Mouse (Mus musculus) limb, embryonic 12.5 days (tissue): Measurements from ENCODE around the gene Plxnc1. TPM values are rescaled to one million over a fixed set of nuclear protein-coding genes. Genes with fewer than 3 reads are reported as not detected.

Experiments
- ATAC-seq: fragments of 200-750 bp; cut with Nextera tagmentation; 2 replicates; pipeline ENCODE4 v1.8.0; 2017; ENCODE audit warnings: low read depth, moderate TSS enrichment; ENCODE audit not compliant: insufficient number of reproducible peaks, insufficient read depth, low FRiP score, low TSS enrichment
- H3K27ac ChIP-seq: fragments of 300-500 bp; sonication (generic); 2 replicates; pipeline ENCODE4 v1.5.1; 2016; ENCODE audit warnings: mild to moderate bottlenecking, moderate library complexity
- H3K27me3 ChIP-seq: fragments of 300-500 bp; sonication (generic); 2 replicates; pipeline ENCODE4 v1.6.1; 2016; ENCODE audit warnings: mild to moderate bottlenecking, moderate library complexity
- H3K36me3 ChIP-seq: fragments of 300-500 bp; sonication (generic); 2 replicates; pipeline ENCODE4 v1.6.1; 2016; ENCODE audit warnings: mild to moderate bottlenecking, moderate library complexity
- H3K4me1 ChIP-seq: fragments of 300-500 bp; sonication (generic); replicated peaks from 2 replicates; pipeline ENCODE4 v1.6.1; 2016
- H3K4me2 ChIP-seq: fragments of 300-500 bp; sonication (generic); 2 replicates; pipeline ENCODE4 v1.6.1; 2016; ENCODE audit warnings: mild to moderate bottlenecking, moderate library complexity
- H3K4me3 ChIP-seq: fragments of 300-500 bp; sonication (generic); replicated peaks from 2 replicates; pipeline ENCODE4 v1.5.1; 2016; ENCODE audit warnings: mild to moderate bottlenecking
- H3K9ac ChIP-seq: fragments of 300-500 bp; sonication (generic); replicated peaks from 2 replicates; pipeline ENCODE4 v1.6.1; 2016; ENCODE audit warnings: mild to moderate bottlenecking, moderate library complexity
- H3K9me3 ChIP-seq: fragments of 300-500 bp; sonication (generic); 2 replicates; pipeline ENCODE4 v1.6.1; 2016; ENCODE audit warnings: mild to moderate bottlenecking, moderate library complexity
- WGBS: fragments of 180-500 bp; shearing (Covaris S2); methylation state at CpG from one replicate; pipeline ENCODE4 v1.1.7; 2016; 5-methylcytosine and 5-hydroxymethylcytosine counted together
- polyA plus RNA-seq: library from polyadenylated mRNA; unstranded; fragments of >200 nt; fragmentation: Nextera tagmentation; extraction: Ambion mirVana; gene quantifications from 2 replicates; pipeline ENCODE4 v1.2.1, GENCODE M21; 2016

Plxnc1 gene
- polyA plus RNA-seq, 1 experiment from 2014 or later: 1.3 TPM

- Histone ChIP-seq H3K27me3 (no peaks in the 10 kb centered on the region), H3K27ac (no peak overlapping the region), H3K4me1 (no peaks in the 10 kb centered on the region), H3K4me3 (no peak overlapping the region), H3K36me3 (no peaks in the 10 kb centered on the region), H3K9ac (no peak overlapping the region), H3K4me2 (no peak overlapping the region), H3K9me3 (no peaks in the 10 kb centered on the region)
- 61% methylated on average over 4 of the region's 4 CpGs for WGBS
- ATAC-seq: no peak
These were observed 30.5 kb upstream of the Plxnc1 start for GRCm38 (mm10) chr10:94975099-94975496.

GRCm38 (mm10) chr10:94974345-94975098 is 29.9 kb upstream of the Plxnc1 start:
- WGBS: 68% methylated on average over 9 of the region's 9 CpGs
- Histone ChIP-seq H3K27me3 (no peaks in the 10 kb centered on the region), H3K27ac (no peak overlapping the region), H3K9ac (no peak overlapping the region), H3K4me2 (no peak overlapping the region), H3K9me3 (no peaks in the 10 kb centered on the region), H3K4me3 (no peak overlapping the region), H3K36me3 (no peaks in the 10 kb centered on the region), H3K4me1 (no peaks in the 10 kb centered on the region)
- no peak for ATAC-seq

- no peaks in the 10 kb centered on the region for H3K4me1 ChIP-seq
- no peak overlapping the region for H3K9ac ChIP-seq
- no peak overlapping the region for H3K4me3 ChIP-seq
- no peak for ATAC-seq
- no peaks in the 10 kb centered on the region for H3K36me3 ChIP-seq
- WGBS: 86% methylated on average over 3 of the region's 3 CpGs
- no peak overlapping the region for H3K27ac ChIP-seq
- no peaks in the 10 kb centered on the region for H3K27me3 ChIP-seq
- H3K4me2 ChIP-seq: no peak overlapping the region
- H3K9me3 ChIP-seq: no peaks in the 10 kb centered on the region
These were observed 27.1 kb upstream of the Plxnc1 start for GRCm38 (mm10) chr10:94971625-94972161.

- WGBS: 77% methylated on average over 6 of the region's 6 CpGs
- Histone ChIP-seq H3K27me3 (no peaks in the 10 kb centered on the region), H3K4me2 (no peak overlapping the region), H3K9ac (no peak overlapping the region), H3K9me3 (no peaks in the 10 kb centered on the region), H3K4me1 (no peaks in the 10 kb centered on the region), H3K36me3 (no peaks in the 10 kb centered on the region), H3K27ac (no peak overlapping the region), H3K4me3 (no peak overlapping the region)
- no peak for ATAC-seq
These were observed 25.6 kb upstream of the Plxnc1 start for GRCm38 (mm10) chr10:94970221-94970620.

GRCm38 (mm10) chr10:94967468-94967867 is 22.8 kb upstream of the Plxnc1 start:
- no peak overlapping the region for H3K27ac ChIP-seq
- peaks cover 6% of the 10 kb centered on the region; the same call in 1 of the 2 replicates for H3K9me3 ChIP-seq
- H3K4me2 ChIP-seq: no peak overlapping the region
- H3K4me1 ChIP-seq: no peaks in the 10 kb centered on the region
- no peak overlapping the region for H3K9ac ChIP-seq
- H3K4me3 ChIP-seq: no peak overlapping the region
- H3K27me3 ChIP-seq: no peaks in the 10 kb centered on the region
- no peaks in the 10 kb centered on the region for H3K36me3 ChIP-seq
- no peak for ATAC-seq
- WGBS: 82% methylated on average over 7 of the region's 7 CpGs

- Histone ChIP-seq H3K4me2 (no peak overlapping the region), H3K27me3 (no peaks in the 10 kb centered on the region), H3K4me1 (no peaks in the 10 kb centered on the region), H3K9ac (no peak overlapping the region), H3K9me3 (peaks cover 6% of the 10 kb centered on the region; the same call in 1 of the 2 replicates), H3K4me3 (no peak overlapping the region), H3K27ac (no peak overlapping the region), H3K36me3 (no peaks in the 10 kb centered on the region)
- 94% methylated on average over 7 of the region's 7 CpGs for WGBS
- no peak for ATAC-seq
These were observed 22.2 kb upstream of the Plxnc1 start for GRCm38 (mm10) chr10:94966789-94967188.

- Histone ChIP-seq H3K4me1 (no peaks in the 10 kb centered on the region), H3K27me3 (no peaks in the 10 kb centered on the region), H3K27ac (no peak overlapping the region), H3K9me3 (peaks cover 6% of the 10 kb centered on the region; the same call in 1 of the 2 replicates), H3K4me2 (no peak overlapping the region), H3K36me3 (no peaks in the 10 kb centered on the region), H3K9ac (no peak overlapping the region), H3K4me3 (no peak overlapping the region)
- WGBS: 88% methylated on average over 3 of the region's 3 CpGs
- ATAC-seq: no peak
These were observed 20.5 kb upstream of the Plxnc1 start for GRCm38 (mm10) chr10:94965093-94965492.

GRCm38 (mm10) chr10:94962005-94962404 is 17.4 kb upstream of the Plxnc1 start:
- Histone ChIP-seq H3K27ac (no peak overlapping the region), H3K27me3 (no peaks in the 10 kb centered on the region), H3K9ac (no peak overlapping the region), H3K4me2 (no peak overlapping the region), H3K9me3 (peaks cover 6% of the 10 kb centered on the region; the same call in 1 of the 2 replicates), H3K36me3 (no peaks in the 10 kb centered on the region), H3K4me3 (no peak overlapping the region), H3K4me1 (no peaks in the 10 kb centered on the region)
- 79% methylated on average over 10 of the region's 10 CpGs for WGBS
- no peak for ATAC-seq

GRCm38 (mm10) chr10:94961283-94961682 is 16.6 kb upstream of the Plxnc1 start:
- H3K9ac ChIP-seq: no peak overlapping the region
- H3K4me3 ChIP-seq: no peak overlapping the region
- no peak overlapping the region for H3K4me2 ChIP-seq
- no peaks in the 10 kb centered on the region for H3K27me3 ChIP-seq
- no peaks in the 10 kb centered on the region for H3K36me3 ChIP-seq
- H3K27ac ChIP-seq: no peak overlapping the region
- H3K9me3 ChIP-seq: peaks cover 6% of the 10 kb centered on the region; the same call in 1 of the 2 replicates
- 83% methylated on average over 11 of the region's 11 CpGs for WGBS
- ATAC-seq: no peak
- H3K4me1 ChIP-seq: no peaks in the 10 kb centered on the region

GRCm38 (mm10) chr10:94958311-94958710 is 13.7 kb upstream of the Plxnc1 start:
- Histone ChIP-seq H3K27ac (no peak overlapping the region), H3K36me3 (no peaks in the 10 kb centered on the region), H3K4me2 (no peak overlapping the region), H3K9ac (no peak overlapping the region), H3K4me3 (no peak overlapping the region), H3K9me3 (no peaks in the 10 kb centered on the region), H3K4me1 (no peaks in the 10 kb centered on the region), H3K27me3 (no peaks in the 10 kb centered on the region)
- no peak for ATAC-seq
- WGBS: 9% methylated on average over 7 of the region's 7 CpGs

- 89% methylated on average over 7 of the region's 7 CpGs for WGBS
- no peak overlapping the region for H3K4me3 ChIP-seq
These were observed 13.1 kb upstream of the Plxnc1 start for GRCm38 (mm10) chr10:94957705-94958104.

More at GRCm38 (mm10) chr10:94957705-94958104, 13.1 kb upstream of the Plxnc1 start:
- no peaks in the 10 kb centered on the region for H3K27me3 ChIP-seq
- no peak for ATAC-seq
- H3K4me2 ChIP-seq: no peak overlapping the region
- H3K36me3 ChIP-seq: no peaks in the 10 kb centered on the region
- no peak overlapping the region for H3K27ac ChIP-seq
- no peaks in the 10 kb centered on the region for H3K9me3 ChIP-seq
- no peaks in the 10 kb centered on the region for H3K4me1 ChIP-seq
- no peak overlapping the region for H3K9ac ChIP-seq
